Mouse (Mus musculus) lung, postnatal 0 days (tissue): ENCODE measurements around the gene Thrb.

Source experiments
- CTCF ChIP-seq: IDR thresholded peaks from 2 replicates; pipeline ENCODE4 v1.5.1; 2016; ENCODE audit warnings: antibody characterized with exemption, mild to moderate bottlenecking
- EP300 ChIP-seq: IDR thresholded peaks from 2 replicates; pipeline ENCODE4 v1.6.1; 2016; ENCODE audit warnings: antibody characterized with exemption, mild to moderate bottlenecking, control low read depth

DNA sequence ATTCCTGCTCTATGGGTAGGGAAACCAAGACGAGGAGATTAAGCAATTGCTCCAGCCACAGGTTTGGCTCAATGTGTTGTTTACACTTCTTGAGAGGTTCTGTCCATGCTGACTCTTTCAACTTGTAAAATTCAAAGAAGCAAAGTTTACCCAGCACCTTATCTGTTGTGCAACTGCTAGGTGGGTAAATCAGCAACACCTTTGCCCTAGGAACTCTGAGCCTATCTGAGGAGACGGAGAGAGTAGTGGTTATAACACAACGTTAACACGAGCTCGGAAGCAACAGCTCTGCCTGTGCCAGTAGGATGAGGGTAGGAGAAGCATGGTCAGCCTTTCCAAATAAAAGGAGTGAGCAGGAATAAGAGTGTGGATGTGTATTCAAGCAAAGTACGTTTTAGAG lies 185.8 kb downstream of the Thrb start:
- TF ChIP-seq CTCF: no peak
- peak; percentile 11; the same call in 1 of the 2 replicates for TF ChIP-seq EP300
